Mouse (Mus musculus) embryonic facial prominence, embryonic 11.5 days (tissue): ENCODE data around the gene Fndc4. TPM values are rescaled to one million over a fixed set of nuclear protein-coding genes. Genes with fewer than 3 reads are reported as not detected.

ENCODE experiments used
- ATAC-seq: fragments of 200-750 bp; cut with Nextera tagmentation; replicated peaks from 2 replicates; pipeline ENCODE4 v1.8.0; 2017; ENCODE audit warnings: low read depth; ENCODE audit not compliant: insufficient number of reproducible peaks, low FRiP score, low TSS enrichment
- DNase-seq: peaks from one replicate; pipeline ENCODE4 v3.0.0-alpha.2; 2015; ENCODE audit warnings: low spot score
- H3K27ac ChIP-seq: fragments of 300-500 bp; sonication (generic); replicated peaks from 2 replicates; pipeline ENCODE4 v1.5.1; 2014; ENCODE audit warnings: mild to moderate bottlenecking, low read depth, low read length, control low read depth
- H3K27me3 ChIP-seq: fragments of 300-500 bp; sonication (generic); 2 replicates; pipeline ENCODE4 v1.6.1; 2014; ENCODE audit warnings: mild to moderate bottlenecking, low read length, moderate library complexity, mixed read lengths; ENCODE audit not compliant: control insufficient read depth, insufficient read depth
- H3K36me3 ChIP-seq: fragments of 300-500 bp; sonication (generic); replicated peaks from 2 replicates; pipeline ENCODE4 v1.6.1; 2014; ENCODE audit warnings: low read depth, mild to moderate bottlenecking, low read length, moderate library complexity, mixed read lengths; ENCODE audit not compliant: control insufficient read depth, insufficient read depth
- H3K4me1 ChIP-seq: fragments of 300-500 bp; sonication (generic); 2 replicates; pipeline ENCODE4 v1.6.1; 2014; ENCODE audit warnings: low read length, mixed read lengths; ENCODE audit not compliant: control insufficient read depth, insufficient read depth
- H3K4me2 ChIP-seq: fragments of 300-500 bp; sonication (generic); 2 replicates; pipeline ENCODE4 v1.6.1; 2014; ENCODE audit warnings: low read depth, mild to moderate bottlenecking, control low read depth, low read length, moderate library complexity
- H3K4me3 ChIP-seq: fragments of 300-500 bp; sonication (generic); 2 replicates; pipeline ENCODE4 v1.5.1; 2014; ENCODE audit warnings: low read depth, low read length, control low read depth
- H3K9ac ChIP-seq: fragments of 300-500 bp; sonication (generic); replicated peaks from 2 replicates; pipeline ENCODE4 v1.6.1; 2014; ENCODE audit warnings: mild to moderate bottlenecking, control low read depth, low read length
- H3K9me3 ChIP-seq: fragments of 300-500 bp; sonication (generic); replicated peaks from 2 replicates; pipeline ENCODE4 v1.6.1; 2016; ENCODE audit warnings: mild to moderate bottlenecking, low read length, inconsistent platforms, mixed read lengths; ENCODE audit not compliant: control insufficient read depth
- WGBS: fragments of 180-500 bp; shearing (Covaris S2); extraction: QIAGEN DNeasy Blood & Tissue Kit; methylation state at CpG from one replicate; pipeline ENCODE4 v1.1.7; 2014; 5-methylcytosine and 5-hydroxymethylcytosine counted together
- polyA plus RNA-seq: library from polyadenylated mRNA; unstranded; fragments of >200 nt; fragmentation: Nextera tagmentation; extraction: Ambion mirVana; gene quantifications from 2 replicates; pipeline ENCODE4 v1.2.1, GENCODE M21; 2014

Fndc4 gene
- polyA plus RNA-seq: 58.2 and 67.5 TPM in 2 replicates

GRCm38 (mm10) chr5:31295606-31296141 lies at the start of gene Fndc4:
TSS of gene Fndc4 (minus strand) at chr5:31296080.
- DNase-seq (peak; percentile 79), ATAC-seq (peak; percentile 73)
- H3K4me3 ChIP-seq: peak within 1 kb of the TSS; percentile 87
- no peaks in the 10 kb centered on the region for H3K36me3 ChIP-seq
- peak within 1 kb of the TSS; percentile 95 for H3K4me2 ChIP-seq
- no peak within 1 kb of the TSS; the same call in 1 of the 2 replicates for H3K27ac ChIP-seq
- WGBS: under 1% methylated on average over 46 of the region's 46 CpGs
- H3K9me3 ChIP-seq: no peaks in the 10 kb centered on the region
- no peaks in the 10 kb centered on the region for H3K4me1 ChIP-seq
- peak within 1 kb of the TSS; percentile 94 for H3K9ac ChIP-seq
- no peaks in the 10 kb centered on the region for H3K27me3 ChIP-seq

GRCm38 (mm10) chr5:31328255-31328654 lies 32.4 kb upstream of the Fndc4 start:
- Histone ChIP-seq H3K36me3 (no peaks in the 10 kb centered on the region), H3K9ac (no peak overlapping the region), H3K4me3 (no peak overlapping the region), H3K4me2 (no peak overlapping the region), H3K9me3 (no peaks in the 10 kb centered on the region), H3K27me3 (no peaks in the 10 kb centered on the region), H3K4me1 (no peaks in the 10 kb centered on the region), H3K27ac (no peak overlapping the region)
- DNase-seq (peak; percentile 81), ATAC-seq (no peak; the same call in 1 of the 2 replicates)
- 36% methylated on average over 7 of the region's 7 CpGs for WGBS

GRCm38 (mm10) chr5:31326850-31327249 lies 31.0 kb upstream of the Fndc4 start:
- 14% methylated on average over 5 of the region's 5 CpGs for WGBS
- Histone ChIP-seq H3K4me1 (no peaks in the 10 kb centered on the region), H3K9me3 (no peaks in the 10 kb centered on the region)

GRCm38 (mm10) chr5:31324085-31324484 lies 28.2 kb upstream of the Fndc4 start:
- no peaks in the 10 kb centered on the region for H3K9me3 ChIP-seq
- H3K9ac ChIP-seq: no peak overlapping the region
- DNase-seq: no peak
- H3K4me3 ChIP-seq: no peak overlapping the region
- no peaks in the 10 kb centered on the region for H3K4me1 ChIP-seq
- WGBS: 69% methylated on average over 3 of the region's 3 CpGs
- no peak overlapping the region for H3K4me2 ChIP-seq
- H3K27me3 ChIP-seq: no peaks in the 10 kb centered on the region
- H3K36me3 ChIP-seq: no peaks in the 10 kb centered on the region
- no peak overlapping the region for H3K27ac ChIP-seq
- ATAC-seq: no peak

More at GRCm38 (mm10) chr5:31326850-31327249, 31.0 kb upstream of the Fndc4 start:
- Histone ChIP-seq H3K4me2 (no peak overlapping the region), H3K4me3 (no peak overlapping the region), H3K36me3 (no peaks in the 10 kb centered on the region), H3K27me3 (no peaks in the 10 kb centered on the region), H3K9ac (no peak overlapping the region), H3K27ac (no peak overlapping the region)
- ATAC-seq: no peak
- DNase-seq: peak; percentile 18

- H3K4me3 ChIP-seq: no peak overlapping the region
- no peaks in the 10 kb centered on the region for H3K9me3 ChIP-seq
- H3K4me2 ChIP-seq: no peak overlapping the region
- H3K27me3 ChIP-seq: no peaks in the 10 kb centered on the region
- ATAC-seq (no peak), DNase-seq (no peak)
- no peaks in the 10 kb centered on the region for H3K36me3 ChIP-seq
- no peak overlapping the region for H3K9ac ChIP-seq
- H3K27ac ChIP-seq: no peak overlapping the region
- 90% methylated on average over 3 of the region's 3 CpGs for WGBS
- H3K4me1 ChIP-seq: no peaks in the 10 kb centered on the region
Measured at GRCm38 (mm10) chr5:31322776-31323175, 26.9 kb upstream of the Fndc4 start.

GRCm38 (mm10) chr5:31312806-31313205 lies 16.9 kb upstream of the Fndc4 start:
- ATAC-seq: no peak
- no peak overlapping the region for H3K27ac ChIP-seq
- no peaks in the 10 kb centered on the region for H3K36me3 ChIP-seq
- no peak for DNase-seq
- H3K9me3 ChIP-seq: no peaks in the 10 kb centered on the region
- WGBS: 90% methylated on average over 8 of the region's 8 CpGs
- no peak overlapping the region for H3K9ac ChIP-seq
- H3K4me1 ChIP-seq: no peaks in the 10 kb centered on the region
- no peaks in the 10 kb centered on the region for H3K27me3 ChIP-seq
- H3K4me3 ChIP-seq: no peak overlapping the region
- H3K4me2 ChIP-seq: no peak overlapping the region

GRCm38 (mm10) chr5:31303093-31303492 lies 7.2 kb upstream of the Fndc4 start:
- Histone ChIP-seq H3K27ac (no peak overlapping the region), H3K4me3 (no peak overlapping the region), H3K9me3 (no peaks in the 10 kb centered on the region), H3K27me3 (no peaks in the 10 kb centered on the region), H3K36me3 (no peaks in the 10 kb centered on the region), H3K4me1 (no peaks in the 10 kb centered on the region), H3K4me2 (no peak overlapping the region), H3K9ac (no peak overlapping the region)
- DNase-seq: no peak
- ATAC-seq: no peak
- 85% methylated on average over 6 of the region's 6 CpGs for WGBS

GRCm38 (mm10) chr5:31301866-31302265 lies 6.0 kb upstream of the Fndc4 start:
- Histone ChIP-seq H3K4me1 (no peaks in the 10 kb centered on the region), H3K4me3 (no peak overlapping the region), H3K27ac (no peak overlapping the region), H3K4me2 (no peak overlapping the region), H3K9ac (no peak overlapping the region), H3K36me3 (no peaks in the 10 kb centered on the region), H3K9me3 (no peaks in the 10 kb centered on the region), H3K27me3 (no peaks in the 10 kb centered on the region)
- WGBS: 78% methylated on average over 8 of the region's 8 CpGs
- no peak for ATAC-seq
- no peak for DNase-seq
